Mouse (Mus musculus) lung, postnatal 14 days (tissue): ENCODE measurements around the gene Cradd.
A peak's percentile ranks its signal among the peaks of the same experiment; 100 is the strongest.

Experiments
- DNase-seq: peaks from one replicate; pipeline ENCODE4 v3.0.0; 2021

Cradd gene

GRCm38 (mm10) chr10:95234661-95235060, 89.3 kb downstream of the Cradd start:
- no peak for DNase-seq

GRCm38 (mm10) chr10:95233044-95233443, 90.9 kb downstream of the Cradd start:
- DNase-seq = no peak

DNA sequence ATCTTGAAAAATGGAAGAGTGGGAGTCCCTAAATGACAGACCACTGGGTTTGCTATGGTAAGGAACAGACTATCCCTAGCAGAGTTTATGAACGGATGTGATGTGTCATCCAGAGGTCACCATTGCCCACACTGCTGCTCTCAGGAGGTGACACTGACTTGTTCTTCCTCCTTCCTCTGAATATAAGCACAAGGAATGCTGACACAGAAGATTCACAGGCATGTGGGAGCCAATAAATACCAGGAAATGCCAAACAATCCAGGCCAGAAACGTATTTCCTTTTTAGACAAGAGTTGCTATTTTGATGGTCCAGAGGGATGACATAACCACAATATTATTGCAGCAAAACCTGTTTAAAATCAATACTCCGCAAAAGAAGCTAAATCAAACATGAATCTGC, 91.4 kb downstream of the Cradd start:
- DNase-seq = peak; percentile 37

GRCm38 (mm10) chr10:95228192-95228591, 95.7 kb downstream of the Cradd start:
- no peak for DNase-seq

DNA sequence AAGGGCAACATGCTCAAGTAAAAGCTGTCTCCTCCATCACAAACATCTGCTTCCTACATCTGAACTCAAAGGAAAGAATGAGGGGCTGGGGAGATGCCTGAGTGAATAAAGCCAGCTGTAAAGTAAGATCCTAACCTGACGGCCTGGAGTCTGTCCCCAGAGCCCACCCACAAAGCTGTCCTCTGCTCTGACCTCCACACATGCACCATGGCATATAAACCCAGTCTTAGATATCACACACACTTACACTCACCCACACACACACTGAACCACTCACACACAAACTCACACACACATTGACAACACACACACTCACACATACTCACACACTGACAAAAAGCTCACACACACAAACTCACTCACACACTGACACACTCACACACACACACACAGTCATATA, 96.3 kb downstream of the Cradd start:
- DNase-seq = no peak

DNA sequence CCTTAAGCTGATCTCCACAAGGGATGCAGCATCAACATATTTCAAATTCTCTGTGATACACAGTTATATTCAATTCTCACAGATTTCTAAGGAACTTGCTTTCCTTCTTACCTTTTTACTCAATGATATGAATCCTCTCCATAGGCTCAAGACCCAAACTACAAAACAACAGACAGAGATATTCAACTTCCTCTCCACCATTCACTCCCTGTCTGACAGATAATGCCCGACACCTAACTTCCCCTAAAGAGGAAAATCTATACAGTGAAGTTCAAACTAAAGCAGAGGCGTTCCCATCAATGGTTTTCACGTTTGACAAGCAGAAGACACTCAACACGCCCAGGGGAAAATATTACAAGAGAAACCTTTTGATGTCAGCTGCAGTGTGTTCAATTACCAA, 97.2 kb downstream of the Cradd start:
- no peak for DNase-seq

GRCm38 (mm10) chr10:95225006-95225405, 98.9 kb downstream of the Cradd start:
- DNase-seq = no peak

DNA sequence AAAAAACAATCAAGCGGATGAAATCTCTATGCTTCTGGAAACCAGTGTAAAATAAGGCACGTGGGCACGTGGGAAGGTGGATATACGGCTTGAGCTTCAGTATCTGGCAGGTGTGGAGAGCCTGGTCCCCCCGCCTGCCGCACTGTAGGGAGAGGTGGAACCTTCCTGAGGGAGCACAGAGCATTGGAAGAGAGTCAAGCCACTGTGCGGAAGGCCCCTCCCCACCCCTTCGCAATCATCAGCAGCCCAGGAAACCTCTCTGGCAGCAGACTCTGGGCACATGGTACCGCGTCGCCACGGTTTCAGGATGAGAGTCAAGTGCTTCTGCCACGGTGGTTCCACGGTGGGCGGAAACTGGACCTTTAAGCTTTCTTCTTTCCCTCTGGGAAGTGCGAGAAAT, 100.7 kb downstream of the Cradd start:
- no peak for DNase-seq

- no peak for DNase-seq
These were observed 102.0 kb downstream of the Cradd start for GRCm38 (mm10) chr10:95221914-95222313.

DNA sequence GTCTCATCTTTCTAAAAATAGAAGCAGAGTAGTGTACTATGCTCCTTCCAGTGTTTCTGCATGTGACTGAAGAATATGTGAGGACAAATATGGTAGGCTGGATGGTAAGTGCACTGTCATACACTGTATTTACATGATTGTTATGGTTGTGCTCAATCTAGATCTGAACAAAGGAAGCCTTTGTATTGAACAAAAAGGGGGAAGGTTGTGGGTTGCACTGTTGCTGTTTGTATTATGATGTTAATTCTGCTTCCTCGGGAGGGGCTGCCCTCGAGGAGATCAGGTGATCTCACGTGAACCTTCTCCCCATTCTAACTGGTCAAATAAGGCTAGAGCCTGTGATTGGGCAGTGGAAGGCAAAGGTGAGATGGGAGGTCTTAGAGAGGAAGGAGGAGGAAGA, 103.4 kb downstream of the Cradd start:
- DNase-seq = no peak

- DNase-seq = peak; percentile 43
These were observed 105.3 kb downstream of the Cradd start for GRCm38 (mm10) chr10:95218683-95219060.

DNA sequence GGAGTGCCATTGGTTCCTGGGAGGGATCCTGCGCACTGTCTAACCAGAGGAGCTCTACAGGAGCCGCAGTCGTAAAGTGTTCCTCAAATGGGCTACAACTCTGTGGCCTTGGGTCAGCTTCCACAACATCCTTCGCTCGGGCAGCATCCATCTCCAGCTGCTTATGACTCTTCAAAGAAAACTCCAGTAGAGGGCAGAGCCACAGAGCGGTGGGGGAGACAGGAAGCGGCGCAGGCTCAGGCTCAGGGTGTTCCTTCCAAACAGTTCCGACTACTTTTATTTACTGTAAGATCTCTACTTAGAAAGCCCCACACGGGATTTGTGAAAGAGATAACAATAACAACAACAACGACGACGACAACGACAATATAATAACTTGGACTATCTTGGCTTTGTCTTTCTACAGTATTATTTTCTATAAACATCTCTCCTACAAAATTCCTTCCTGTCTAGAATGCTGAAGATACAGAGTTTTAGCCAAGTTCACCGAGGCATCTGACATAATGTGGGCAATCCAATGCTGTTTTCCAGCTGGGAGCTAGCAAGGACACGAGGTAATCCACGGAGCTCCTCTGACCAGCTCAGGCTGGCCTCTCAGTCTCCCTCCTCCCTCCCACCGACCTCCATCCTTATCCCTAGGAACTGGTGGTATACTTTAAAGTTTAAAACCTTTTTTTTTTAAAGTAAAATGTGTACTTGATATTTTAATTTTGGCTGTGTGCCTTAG, 105.8 kb downstream of the Cradd start:
- DNase-seq = peak; percentile 64

DNA sequence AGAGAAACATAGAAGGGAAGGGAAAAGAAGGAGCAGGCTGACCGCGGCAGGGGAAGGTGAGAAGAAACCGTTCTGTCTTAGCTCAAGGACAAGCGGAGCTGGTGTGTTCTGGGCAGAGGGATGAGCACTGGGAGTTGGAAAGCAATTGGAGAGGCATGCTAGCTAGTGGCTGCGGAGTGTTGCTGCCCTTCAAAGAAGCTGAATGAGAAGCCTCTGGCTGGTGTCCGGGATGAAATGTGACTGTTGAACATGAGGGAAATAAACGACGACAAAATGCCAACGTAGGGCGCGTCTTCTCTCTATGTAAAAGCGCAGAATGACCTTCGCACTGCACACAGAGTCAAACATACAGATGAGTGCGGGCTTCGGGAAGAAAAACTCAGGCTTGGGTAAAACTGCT, 108.6 kb downstream of the Cradd start:
- DNase-seq = no peak

DNA sequence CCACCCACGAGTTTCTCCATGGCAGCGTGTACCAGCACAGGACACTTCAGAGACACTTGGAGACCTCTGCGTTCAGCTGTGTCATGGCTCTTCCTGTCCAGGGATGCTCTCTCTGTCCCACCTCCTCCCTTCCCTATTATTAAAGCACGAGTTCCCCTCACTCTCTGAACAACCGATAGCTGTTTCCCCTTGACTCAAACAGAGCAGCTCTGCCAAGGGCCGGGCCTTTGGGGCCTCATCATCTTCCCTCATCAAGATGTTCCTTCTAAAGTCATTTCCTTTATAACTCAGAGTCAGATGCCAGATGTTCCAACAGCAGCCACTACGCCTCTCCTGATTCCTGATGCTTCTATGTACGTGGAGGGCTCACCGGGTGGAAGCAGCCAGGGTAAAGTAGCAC, 110.1 kb downstream of the Cradd start:
- DNase-seq = no peak

- DNase-seq = no peak
These were observed 110.6 kb downstream of the Cradd start for GRCm38 (mm10) chr10:95213311-95213710.

- no peak for DNase-seq
These were observed 112.3 kb downstream of the Cradd start for GRCm38 (mm10) chr10:95211660-95212059.

DNA sequence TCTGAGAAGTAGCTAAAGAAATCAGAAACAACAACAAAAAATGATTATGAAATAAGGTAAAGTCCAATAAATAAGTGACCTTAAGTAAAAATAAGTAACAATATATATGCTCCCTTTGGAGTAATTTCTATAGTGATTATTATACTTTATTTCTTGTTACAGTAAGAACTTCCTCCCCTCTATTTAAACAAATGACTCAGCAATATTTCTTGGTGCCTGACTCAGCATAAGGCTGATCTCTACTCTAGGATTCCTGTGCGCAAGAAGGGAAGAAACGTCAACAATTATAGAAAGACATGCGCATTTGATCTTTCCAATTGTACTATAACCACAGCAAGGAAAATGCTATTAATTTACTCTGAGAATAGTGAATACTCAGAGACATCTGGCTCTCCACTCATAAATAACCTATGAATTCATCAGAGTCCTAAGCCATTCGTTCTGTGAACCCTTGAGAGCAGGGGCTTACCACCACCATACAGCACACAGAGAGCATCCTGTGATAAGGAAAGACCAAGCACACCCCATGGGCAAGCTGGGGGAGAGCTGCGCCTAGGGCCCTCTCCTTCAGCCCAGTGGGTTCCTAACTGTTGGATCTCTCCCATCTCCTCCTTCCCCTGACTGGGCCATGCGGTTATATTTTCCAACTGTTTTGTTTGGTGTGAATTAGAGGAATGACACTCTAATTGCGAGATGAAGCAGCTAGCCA, 113.1 kb downstream of the Cradd start:
- no peak for DNase-seq

DNA sequence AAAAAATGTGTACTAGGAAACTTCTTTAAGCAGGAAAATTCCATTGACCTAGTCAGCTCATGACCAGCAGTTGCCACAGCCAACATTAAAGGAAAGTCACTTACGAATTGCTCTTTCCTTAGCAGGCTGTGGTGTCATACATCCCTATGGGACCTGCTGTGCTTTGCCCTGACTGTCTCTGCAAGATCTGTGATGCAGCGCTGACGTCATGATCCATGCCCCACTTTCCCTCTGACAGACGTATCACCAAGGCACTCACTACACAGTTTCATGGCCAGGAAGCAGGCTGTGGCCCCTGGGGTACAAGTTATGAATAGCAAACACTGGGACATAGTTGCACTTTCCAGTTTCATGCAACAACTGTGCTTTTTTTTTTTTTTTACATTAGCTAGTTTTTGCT, 113.8 kb downstream of the Cradd start:
- no peak for DNase-seq

DNA sequence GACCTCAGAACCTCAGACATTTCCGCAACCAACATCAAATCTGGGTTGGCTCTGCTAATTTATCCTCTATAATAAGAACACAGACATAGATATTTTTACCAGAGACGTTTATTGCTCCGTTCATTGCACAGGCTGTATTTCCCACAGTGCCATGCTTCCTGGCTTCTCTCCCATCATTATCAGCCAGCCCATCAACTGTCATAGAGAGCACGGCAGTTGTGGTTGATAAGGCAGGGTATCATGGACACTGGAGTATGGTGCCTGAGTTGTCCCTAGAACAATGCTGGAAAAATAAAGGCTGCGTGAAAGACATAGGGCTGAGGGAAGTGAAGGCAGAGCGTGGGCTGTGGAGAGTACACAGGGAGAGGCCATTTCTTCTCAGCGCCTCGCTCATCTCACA, 116.5 kb downstream of the Cradd start:
- no peak for DNase-seq

DNA sequence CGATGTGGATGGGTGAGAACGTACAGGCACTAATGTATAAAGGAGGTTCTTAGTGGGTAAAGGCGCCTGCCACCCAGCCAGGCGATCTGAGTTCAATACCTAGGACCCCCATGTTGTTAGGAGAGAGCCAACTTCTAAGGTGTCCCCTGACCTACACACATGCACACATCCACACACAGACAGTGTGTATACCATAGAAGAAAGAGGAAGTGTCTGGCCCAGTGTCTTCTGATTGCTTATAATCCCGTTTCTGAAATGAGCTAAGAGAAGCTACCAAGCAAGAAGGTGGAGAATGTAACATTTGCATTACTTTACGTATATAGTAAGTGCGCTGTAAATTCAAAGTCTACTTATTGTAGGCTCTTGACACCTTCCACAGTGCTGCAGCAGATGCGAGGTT, 122.4 kb downstream of the Cradd start:
- DNase-seq = no peak

- peak; percentile 73 for DNase-seq
These were observed 123.6 kb downstream of the Cradd start for GRCm38 (mm10) chr10:95200323-95200722.

DNA sequence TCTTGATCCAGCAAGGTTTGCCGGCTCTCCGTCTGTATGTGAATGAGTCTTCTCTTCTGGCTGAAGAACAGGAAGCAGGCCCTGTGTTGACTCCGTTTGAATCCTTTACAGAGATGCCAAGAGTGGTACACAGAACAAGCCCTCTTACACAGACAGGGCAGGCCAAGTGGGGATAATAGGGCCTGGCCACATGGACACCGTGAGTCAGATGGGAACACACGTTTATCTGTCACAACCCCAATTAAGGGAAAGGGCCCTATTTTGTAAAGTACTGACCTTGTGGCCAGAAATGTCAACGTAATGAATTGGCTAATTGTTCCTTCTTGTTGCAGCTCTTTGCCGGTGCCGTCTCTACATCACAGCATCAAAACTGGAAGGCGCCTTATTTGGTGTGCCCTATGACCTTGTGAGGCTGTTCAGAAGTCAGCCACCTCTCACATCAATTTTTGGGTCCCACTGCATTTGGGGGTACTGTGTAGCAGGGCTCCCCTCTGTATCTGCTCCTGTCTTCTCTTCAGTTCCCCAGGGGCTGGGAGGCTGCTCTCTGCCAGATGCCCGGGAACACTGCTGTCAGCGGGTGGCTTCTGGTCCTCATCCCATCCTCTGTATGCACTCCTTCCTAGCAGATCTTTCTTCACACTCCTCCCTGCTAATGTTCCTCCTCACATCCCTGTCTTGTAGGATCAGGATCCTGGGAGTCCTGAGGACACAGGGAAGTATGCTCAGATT, 124.2 kb downstream of the Cradd start:
- no peak for DNase-seq

DNA sequence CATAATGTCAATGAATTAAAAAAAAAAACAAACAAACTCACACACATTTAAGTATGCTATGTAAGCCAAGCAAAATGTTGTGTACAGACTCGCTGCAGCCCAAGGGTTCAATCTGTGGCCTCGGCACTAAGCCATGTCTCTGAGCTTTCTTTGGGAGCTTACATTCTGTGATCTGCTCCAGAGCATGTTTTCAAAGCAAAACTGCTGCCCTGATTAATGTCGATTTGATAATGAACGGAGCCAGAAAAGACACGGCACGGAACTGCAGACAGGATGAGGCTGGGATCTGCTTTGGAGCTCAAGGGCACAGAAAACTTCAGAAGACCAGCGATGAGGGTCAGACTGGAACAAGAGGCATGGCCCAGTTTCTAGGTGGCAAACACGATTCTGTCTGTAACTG, 126.6 kb downstream of the Cradd start:
- DNase-seq = no peak

GRCm38 (mm10) chr10:95195719-95196118, 128.2 kb downstream of the Cradd start:
- DNase-seq = no peak
